Mouse (Mus musculus) liver, embryonic 11.5 days (tissue): ENCODE measurements around the gene Echdc3. TPM values are rescaled to one million over a fixed set of nuclear protein-coding genes. Genes with fewer than 3 reads are reported as not detected.

Experiments
- polyA plus RNA-seq: library from polyadenylated mRNA; unstranded; fragments of >200 nt; fragmentation: Nextera tagmentation; extraction: Ambion mirVana; gene quantifications from 2 replicates; pipeline ENCODE4 v1.2.1, GENCODE M21; 2014

Echdc3 gene
- polyA plus RNA-seq, 1 experiment from 2014 or later: 5.3 TPM

Other genes starting within 250 kb of the Echdc3 start
- gene Proser2, start 82.8 kb downstream of the Echdc3 start, polyA plus RNA-seq: 8.9 and 10.3 TPM in 2 replicates
- 8.5 and 10.6 TPM in 2 replicates for gene Usp6nl, start 109.6 kb upstream of the Echdc3 start, polyA plus RNA-seq